ENCODE assay signal across 30 mouse cellular contexts in the genomic region with DNA sequence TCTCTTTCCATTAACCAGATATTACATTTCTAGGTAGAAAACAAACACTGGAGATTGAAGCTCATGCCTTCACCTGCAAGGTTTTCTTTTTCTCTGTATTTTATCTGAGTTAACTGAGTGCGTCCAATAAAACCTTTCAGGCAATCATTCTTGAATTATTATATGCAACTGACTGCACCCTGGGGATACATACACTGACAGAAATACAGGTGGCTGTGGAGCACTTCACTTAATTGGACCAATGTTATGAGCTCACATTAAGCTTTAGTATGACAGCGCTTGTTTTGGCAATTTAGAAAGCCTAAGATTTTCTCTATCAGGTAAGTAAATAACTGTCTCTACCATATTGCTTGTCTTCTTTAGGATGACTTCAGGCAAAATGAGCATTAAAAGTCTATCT.
DNase-seq lines count a peak whose midpoint lies in the region; ATAC-seq and TF ChIP-seq lines count a peak whose summit lies in the region.
"Had no signal": no experiment of that assay in that cellular context is flagged by ENCODE, and none has a peak within 500 bp of the region (broad histone marks: within the 10 kb centered on the region; RNA-seq: fewer than 3 reads in every experiment).

No protein-coding gene starts in this region.

- no peak overlapping the region for H3K9ac ChIP-seq in embryonic facial prominence, embryonic 14.5 days (ENCODE audit: low read depth, low read length)
- no peak overlapping the region for H3K9ac ChIP-seq in midbrain, postnatal 0 days (replicated peaks; ENCODE audit: low read length, poor library complexity, severe bottlenecking)
- H3K9ac ChIP-seq in midbrain, embryonic 13.5 days (replicated peaks) = no peak overlapping the region
- H3K9ac ChIP-seq in neural tube, embryonic 15.5 days (replicated peaks) = no peak overlapping the region
- H3K9ac ChIP-seq: embryonic facial prominence, embryonic 12.5 days; embryonic facial prominence, embryonic 15.5 days; forebrain, embryonic 12.5 days had no signal

- no peak for TF ChIP-seq POLR2A in brain, embryonic 14.5 days (IDR thresholded peaks at IDR 0.05; ENCODE audit: borderline replicate concordance, extremely low read depth, insufficient read depth, insufficient read length, poor library complexity, severe bottlenecking)

- no peaks in the 10 kb centered on the region for H3K27me3 ChIP-seq in embryonic facial prominence, embryonic 14.5 days (replicated peaks; ENCODE audit: control insufficient read depth, insufficient read depth, low read length)
- no peaks in the 10 kb centered on the region for H3K27me3 ChIP-seq in embryonic facial prominence, embryonic 10.5 days (replicated peaks; ENCODE audit: low read depth, poor library complexity, severe bottlenecking)
- no peaks in the 10 kb centered on the region for H3K27me3 ChIP-seq in midbrain, postnatal 0 days (ENCODE audit: insufficient read depth, low read length)
- no peaks in the 10 kb centered on the region for H3K27me3 ChIP-seq in midbrain, embryonic 13.5 days
- no peaks in the 10 kb centered on the region for H3K27me3 ChIP-seq in neural tube, embryonic 15.5 days (replicated peaks)
- H3K27me3 ChIP-seq: CH12.LX; embryonic facial prominence, embryonic 12.5 days; embryonic facial prominence, embryonic 15.5 days; forebrain, embryonic 12.5 days; Patski had no signal

- H3K4me1 ChIP-seq in embryonic facial prominence, embryonic 14.5 days (ENCODE audit: control insufficient read depth, insufficient read depth, low read length) = no peaks in the 10 kb centered on the region
- no peaks in the 10 kb centered on the region for H3K4me1 ChIP-seq in embryonic facial prominence, embryonic 10.5 days
- H3K4me1 ChIP-seq in midbrain, postnatal 0 days (ENCODE audit: insufficient read depth, low read length) = no peaks in the 10 kb centered on the region
- no peaks in the 10 kb centered on the region for H3K4me1 ChIP-seq in midbrain, embryonic 13.5 days (replicated peaks)
- no peaks in the 10 kb centered on the region for H3K4me1 ChIP-seq in neural tube, embryonic 15.5 days
- H3K4me1 ChIP-seq: embryonic facial prominence, embryonic 12.5 days; embryonic facial prominence, embryonic 15.5 days; forebrain, embryonic 10.5 days; forebrain, embryonic 12.5 days had no signal

- TF ChIP-seq CTCF in midbrain, postnatal 0 days (IDR thresholded peaks at IDR 0.05) = no peak
- TF ChIP-seq CTCF in brain, embryonic 14.5 days (IDR thresholded peaks at IDR 0.05; ENCODE audit: borderline replicate concordance, extremely low read depth, insufficient read depth, insufficient read length) = no peak

- WGBS in embryonic facial prominence, embryonic 14.5 days = 86% methylated on average over 2 of the region's 2 CpGs
- 93% methylated on average over 2 of the region's 2 CpGs for WGBS in embryonic facial prominence, embryonic 10.5 days
- WGBS in midbrain, postnatal 0 days = 84% methylated on average over 2 of the region's 2 CpGs
- WGBS in midbrain, embryonic 13.5 days = 91% methylated on average over 2 of the region's 2 CpGs
- WGBS in neural tube, embryonic 15.5 days = 43% methylated on average over 2 of the region's 2 CpGs

- DNase-seq in embryonic facial prominence, embryonic 14.5 days (ENCODE audit: low spot score) = peak; percentile 7
- DNase-seq in embryonic facial prominence, embryonic 10.5 days (ENCODE audit: low spot score) = no peak
- DNase-seq in midbrain, postnatal 0 days (ENCODE audit: low spot score) = peak; percentile 13
- peak; percentile 7 for DNase-seq in brain, embryonic 14.5 days (ENCODE audit: low read depth)
- DNase-seq: adrenal gland, adult 8-10 months; adrenal gland, postnatal 14 days; adrenal gland, postnatal 36 days; B cell, adult 2 months; cerebellum, adult 11 months; cerebellum, adult 18-20 months; cerebellum, adult 8-10 months; cerebellum, adult 9-11 months; cerebellum, postnatal 14 days; cerebellum, postnatal 36 days; embryo, embryonic 11 days had no signal

- H3K4me3 ChIP-seq in embryonic facial prominence, embryonic 14.5 days (ENCODE audit: low read depth, low read length) = no peak overlapping the region
- H3K4me3 ChIP-seq in embryonic facial prominence, embryonic 10.5 days = no peak overlapping the region
- H3K4me3 ChIP-seq in midbrain, postnatal 0 days (ENCODE audit: low read depth, low read length) = no peak overlapping the region
- no peak overlapping the region for H3K4me3 ChIP-seq in midbrain, embryonic 13.5 days (replicated peaks)
- H3K4me3 ChIP-seq in neural tube, embryonic 15.5 days (replicated peaks) = no peak overlapping the region
- H3K4me3 ChIP-seq: embryonic facial prominence, embryonic 12.5 days; embryonic facial prominence, embryonic 15.5 days; erythroblast, embryonic 14.5 days; forebrain, embryonic 10.5 days; forebrain, embryonic 12.5 days had no signal

- H3K4me2 ChIP-seq in embryonic facial prominence, embryonic 14.5 days (ENCODE audit: low read depth, low read length) = no peak overlapping the region
- H3K4me2 ChIP-seq in midbrain, postnatal 0 days (ENCODE audit: low read depth, low read length, poor library complexity, severe bottlenecking) = no peak overlapping the region
- no peak overlapping the region for H3K4me2 ChIP-seq in midbrain, embryonic 13.5 days (replicated peaks)
- no peak overlapping the region for H3K4me2 ChIP-seq in neural tube, embryonic 15.5 days
- H3K4me2 ChIP-seq: embryonic facial prominence, embryonic 12.5 days; embryonic facial prominence, embryonic 15.5 days; forebrain, embryonic 12.5 days had no signal

- H3K36me3 ChIP-seq in embryonic facial prominence, embryonic 14.5 days (ENCODE audit: control insufficient read depth, insufficient read depth, low read length) = no peaks in the 10 kb centered on the region
- no peaks in the 10 kb centered on the region for H3K36me3 ChIP-seq in embryonic facial prominence, embryonic 10.5 days (replicated peaks)
- H3K36me3 ChIP-seq in midbrain, postnatal 0 days (ENCODE audit: insufficient read depth, low read length) = no peaks in the 10 kb centered on the region
- no peaks in the 10 kb centered on the region for H3K36me3 ChIP-seq in midbrain, embryonic 13.5 days
- H3K36me3 ChIP-seq in neural tube, embryonic 15.5 days = no peaks in the 10 kb centered on the region
- H3K36me3 ChIP-seq: embryonic facial prominence, embryonic 12.5 days; embryonic facial prominence, embryonic 15.5 days; forebrain, embryonic 10.5 days; forebrain, embryonic 12.5 days; G1E had no signal

- no peaks in the 10 kb centered on the region for H3K9me3 ChIP-seq in embryonic facial prominence, embryonic 14.5 days (ENCODE audit: control insufficient read depth, low read length)
- no peaks in the 10 kb centered on the region for H3K9me3 ChIP-seq in embryonic facial prominence, embryonic 10.5 days
- no peaks in the 10 kb centered on the region for H3K9me3 ChIP-seq in midbrain, postnatal 0 days (ENCODE audit: low read length)
- H3K9me3 ChIP-seq in midbrain, embryonic 13.5 days = no peaks in the 10 kb centered on the region
- H3K9me3 ChIP-seq in neural tube, embryonic 15.5 days (replicated peaks) = no peaks in the 10 kb centered on the region
- H3K9me3 ChIP-seq: embryonic facial prominence, embryonic 12.5 days; embryonic facial prominence, embryonic 15.5 days; forebrain, embryonic 10.5 days; forebrain, embryonic 12.5 days had no signal

- ATAC-seq in embryonic facial prominence, embryonic 14.5 days (ENCODE audit: low read depth) = no peak
- no peak for ATAC-seq in midbrain, postnatal 0 days (ENCODE audit: low FRiP score)
- ATAC-seq in midbrain, embryonic 13.5 days = no peak
- ATAC-seq in neural tube, embryonic 15.5 days (ENCODE audit: low FRiP score) = 0 out of 2 replicates have a peak, but pooled peaks have one; percentile 50
- no peak for ATAC-seq in monocyte, adult 5-6 weeks (replicated peaks; ENCODE audit: insufficient number of reproducible peaks, low FRiP score, low TSS enrichment, poor library complexity, severe bottlenecking)
- ATAC-seq: activated CD4-positive, CD25-positive, alpha-beta regulatory T cell, adult 4 months; CD4-positive, CD25-positive, alpha-beta regulatory T cell, adult 4 months; forebrain, embryonic 14.5 days; forebrain, embryonic 16.5 days; Patski had no signal

- H3K27ac ChIP-seq in embryonic facial prominence, embryonic 14.5 days (replicated peaks; ENCODE audit: low read depth, low read length) = no peak overlapping the region
- no peak overlapping the region for H3K27ac ChIP-seq in embryonic facial prominence, embryonic 10.5 days (replicated peaks)
- H3K27ac ChIP-seq in midbrain, postnatal 0 days (ENCODE audit: low read depth, low read length) = no peak overlapping the region
- H3K27ac ChIP-seq in midbrain, embryonic 13.5 days = no peak overlapping the region
- H3K27ac ChIP-seq in neural tube, embryonic 15.5 days (replicated peaks) = no peak overlapping the region
- H3K27ac ChIP-seq: embryonic facial prominence, embryonic 12.5 days; embryonic facial prominence, embryonic 15.5 days; forebrain, embryonic 10.5 days; forebrain, embryonic 12.5 days had no signal
